Mouse (Mus musculus): ENCODE data around the gene Clcc1. TPM values are rescaled to one million over a fixed set of nuclear protein-coding genes. Genes with fewer than 3 reads are reported as not detected.
"Not testable (repeated sequence)": the region's sequence is repeated elsewhere in the genome, so short reads cannot be mapped to it uniquely, and the experiment has no call there.

Gene Clcc1
- total RNA-seq (2021) (10 to 100 TPM; 27.7 to 41.0 TPM), polyA plus RNA-seq (2012; rRNA removed) (10.4 and 13.9 TPM in 2 replicates)
- long read RNA-seq, transcript Clcc1-202 (12 exons, 2,043 nt) = major isoform, 8 of 31 reads
- long read RNA-seq, partial matches to known transcripts = 1 of 31 reads
- long read RNA-seq, other reads (novel, unspliced or antisense) = 22 of 31 reads

GRCm38 (mm10) chr3:108653710-108654379, at the start of gene Clcc1:
Gene Clcc1 (plus strand): TSS chr3:108653913.
- peak; percentile 98 for DNase-seq

GRCm38 (mm10) chr3:108608906-108609305, 44.8 kb upstream of the Clcc1 start:
- no peak for DNase-seq

- DNase-seq = no peak
These were observed 19.0 kb upstream of the Clcc1 start for GRCm38 (mm10) chr3:108634761-108635160.

- DNase-seq = no peak
These were observed 14.3 kb upstream of the Clcc1 start for GRCm38 (mm10) chr3:108639412-108639811.

GRCm38 (mm10) chr3:108640998-108641397, 12.7 kb upstream of the Clcc1 start:
- DNase-seq = peak; percentile 30

GRCm38 (mm10) chr3:108644856-108645255, 8.9 kb upstream of the Clcc1 start:
- no peak for DNase-seq

GRCm38 (mm10) chr3:108646036-108646435, 7.7 kb upstream of the Clcc1 start:
- no peak for DNase-seq

GRCm38 (mm10) chr3:108647681-108648080, 6.0 kb upstream of the Clcc1 start:
- not testable (repeated sequence) for DNase-seq

GRCm38 (mm10) chr3:108652866-108653642, 659 bp upstream of the Clcc1 start:
- no peak for DNase-seq

GRCm38 (mm10) chr3:108654566-108654965, 853 bp downstream of the Clcc1 start:
- DNase-seq = no peak

- no peak for DNase-seq
These were observed 1.8 kb downstream of the Clcc1 start for GRCm38 (mm10) chr3:108655486-108655885.

GRCm38 (mm10) chr3:108658612-108659011, 4.9 kb downstream of the Clcc1 start:
- no peak for DNase-seq

GRCm38 (mm10) chr3:108660941-108661340, 7.2 kb downstream of the Clcc1 start:
- DNase-seq = no peak

- peak; percentile 11 for DNase-seq
These were observed 22.9 kb downstream of the Clcc1 start for GRCm38 (mm10) chr3:108676616-108677015.

GRCm38 (mm10) chr3:108681004-108681403, 27.3 kb downstream of the Clcc1 start:
- no peak for DNase-seq

GRCm38 (mm10) chr3:108683597-108683996, 29.9 kb downstream of the Clcc1 start:
- not testable (repeated sequence) for DNase-seq

- no peak for DNase-seq
These were observed 32.0 kb downstream of the Clcc1 start for GRCm38 (mm10) chr3:108685701-108686100.

GRCm38 (mm10) chr3:108689015-108689441, 35.3 kb downstream of the Clcc1 start:
- no peak for DNase-seq

GRCm38 (mm10) chr3:108689446-108689845, 35.7 kb downstream of the Clcc1 start:
- no peak for DNase-seq

GRCm38 (mm10) chr3:108689979-108690378, 36.3 kb downstream of the Clcc1 start:
- DNase-seq = peak; percentile 15

GRCm38 (mm10) chr3:108694321-108694720, 40.6 kb downstream of the Clcc1 start:
- DNase-seq = no peak

- no peak for DNase-seq
These were observed 44.9 kb downstream of the Clcc1 start for GRCm38 (mm10) chr3:108698662-108699061.

GRCm38 (mm10) chr3:108699786-108700185, 46.1 kb downstream of the Clcc1 start:
- DNase-seq = no peak

Data from adrenal gland, adult 2 months (tissue).